ENCODE assay signal across 8 mouse cellular contexts in the genomic region with DNA sequence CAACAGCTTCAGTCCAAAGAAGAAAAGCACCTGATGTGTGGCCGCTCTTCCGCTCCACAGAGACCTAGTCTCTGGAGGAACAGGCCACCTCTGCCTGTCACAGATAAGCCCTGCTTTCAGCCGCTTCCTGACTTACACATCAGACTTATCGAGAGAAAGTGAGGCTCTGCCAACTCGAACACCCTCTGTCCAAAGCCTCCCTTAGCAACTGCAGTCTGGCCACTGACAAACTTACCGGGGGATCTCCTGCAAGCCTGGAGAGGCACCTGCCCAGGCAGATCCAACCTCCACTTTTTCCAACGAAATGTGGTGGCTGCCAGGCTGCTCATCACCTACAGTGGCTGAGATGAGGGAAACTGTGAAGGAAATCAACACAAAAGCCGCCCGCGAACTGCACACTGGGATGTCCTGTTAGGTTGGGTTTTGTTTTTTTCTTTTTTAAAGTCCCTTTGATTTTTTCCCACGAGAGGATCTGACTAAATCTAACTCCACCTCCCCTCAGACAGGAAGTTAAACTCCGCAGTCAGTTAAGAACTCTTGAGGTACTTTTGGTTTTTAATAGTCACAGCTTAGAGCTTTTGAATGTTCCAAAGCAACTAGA. TPM values are rescaled to one million over a fixed set of nuclear protein-coding genes. Genes with fewer than 3 reads are reported as not detected.
DNase-seq lines count a peak whose midpoint lies in the region; ATAC-seq lines count a peak whose summit lies in the region.

No protein-coding gene starts in this region.

- peaks cover 35% of the 10 kb centered on the region for H3K4me1 ChIP-seq in forebrain, embryonic 10.5 days
- H3K4me1 ChIP-seq in forebrain, embryonic 16.5 days (replicated peaks; ENCODE audit: control insufficient read depth, insufficient read depth, low read length), result no peaks in the 10 kb centered on the region
- H3K4me1 ChIP-seq in erythroblast, embryonic 14.5 days (ENCODE audit: control insufficient read depth), result peaks cover 22% of the 10 kb centered on the region

- no peak overlapping the region for H3K4me2 ChIP-seq in forebrain, embryonic 16.5 days (ENCODE audit: low read length)

- H3K9ac ChIP-seq in forebrain, embryonic 16.5 days (replicated peaks; ENCODE audit: low read depth, low read length), result no peak overlapping the region

- H3K9me3 ChIP-seq in forebrain, embryonic 10.5 days, result no peaks in the 10 kb centered on the region
- H3K9me3 ChIP-seq in forebrain, embryonic 16.5 days (ENCODE audit: control insufficient read depth, low read length), result no peaks in the 10 kb centered on the region
- H3K9me3 ChIP-seq in erythroblast, embryonic 14.5 days (ENCODE audit: control insufficient read depth, low read length), result no peaks in the 10 kb centered on the region

- ATAC-seq in forebrain, embryonic 16.5 days, result no peak
- ATAC-seq in megakaryocyte progenitor cell, adult 5-6 weeks (replicated peaks; ENCODE audit: poor library complexity), result peak; percentile 67

- peak overlapping the region; percentile 56; the same call in 1 of the 2 replicates for H3K27ac ChIP-seq in forebrain, embryonic 10.5 days
- H3K27ac ChIP-seq in forebrain, embryonic 16.5 days (ENCODE audit: low read length), result no peak overlapping the region

- H3K36me3 ChIP-seq in forebrain, embryonic 10.5 days (replicated peaks), result no peaks in the 10 kb centered on the region
- no peaks in the 10 kb centered on the region for H3K36me3 ChIP-seq in forebrain, embryonic 16.5 days (ENCODE audit: control insufficient read depth, insufficient read depth)
- H3K36me3 ChIP-seq in erythroblast, embryonic 14.5 days (ENCODE audit: control insufficient read depth), result no peaks in the 10 kb centered on the region

- H3K4me3 ChIP-seq in forebrain, embryonic 10.5 days, result no peak overlapping the region; the same call in 1 of the 2 replicates
- no peak overlapping the region for H3K4me3 ChIP-seq in forebrain, embryonic 16.5 days (replicated peaks; ENCODE audit: low read length)
- H3K4me3 ChIP-seq in erythroblast, embryonic 14.5 days (replicated peaks), result peak overlapping the region; percentile 53

- WGBS in forebrain, embryonic 10.5 days, result 80% methylated on average over 12 of the region's 12 CpGs
- 72% methylated on average over 12 of the region's 12 CpGs for WGBS in forebrain, embryonic 16.5 days

- no peak for DNase-seq in forebrain, embryonic 10.5 days (ENCODE audit: extremely low spot score, low spot score)
- DNase-seq in kidney, adult 18-20 months, result peak; percentile 51
- DNase-seq in cerebellum, adult 11 months, result no peak
- DNase-seq in urinary bladder, postnatal 36 days (ENCODE audit: low spot score in 2 of 2), result no peak
- no peak for DNase-seq in layer of hippocampus, postnatal 36 days

- no peaks in the 10 kb centered on the region for H3K27me3 ChIP-seq in forebrain, embryonic 10.5 days (ENCODE audit: poor library complexity, severe bottlenecking)
- no peaks in the 10 kb centered on the region for H3K27me3 ChIP-seq in forebrain, embryonic 16.5 days (replicated peaks; ENCODE audit: control insufficient read depth, insufficient read depth, low read length)
- H3K27me3 ChIP-seq in erythroblast, embryonic 14.5 days (ENCODE audit: control insufficient read depth), result no peaks in the 10 kb centered on the region

RNA-seq across cellular contexts. Expression of a gene that starts 55.9 kb away (rescaled TPM):
- 40.8 and 44.3 TPM in 2 replicates for polyA plus RNA-seq in forebrain, embryonic 10.5 days (2016; fragmentation: Nextera tagmentation; extraction: Ambion mirVana)
- polyA plus RNA-seq in forebrain, embryonic 16.5 days (2015; fragmentation: Nextera tagmentation; extraction: Ambion mirVana), result 18.8 and 20.3 TPM in 2 replicates
- polyA plus RNA-seq in erythroblast, embryonic 14.5 days (2012), result 0.01 TPM in 2 replicates
- 25.6 and 28.2 TPM in 2 replicates for total RNA-seq in megakaryocyte progenitor cell, adult 5-6 weeks (2015)
- 17.2 and 24.2 TPM in 2 replicates for total RNA-seq in megakaryocyte progenitor cell, adult 5-6 weeks (2017)
- 10 to 100 TPM; 34.0 to 35.6 TPM for total RNA-seq in layer of hippocampus, postnatal 36 days (2021)

Comparison
In these comparisons a context has a peak if more than half of its experiments do, and no peak if none do; other contexts are left out.
1. RNA of a gene that starts 55.9 kb away (polyA plus RNA-seq): 40.8 to 44.3 TPM in forebrain, embryonic 10.5 days and 18.8 to 20.3 TPM in forebrain, embryonic 16.5 days; 0.01 TPM in erythroblast, embryonic 14.5 days; every median in the first group is over 10 times any median in the second.